Mouse (Mus musculus) left cerebral cortex, adult 2 months (tissue): ENCODE measurements around the gene Tmem161a. TPM values are rescaled to one million over a fixed set of nuclear protein-coding genes. Genes with fewer than 3 reads are reported as not detected.
A peak's percentile ranks its signal among the peaks of the same experiment; 100 is the strongest.

Source experiments
- DNase-seq, 2 experiments: peaks; one replicate each; pipeline ENCODE4 v3.0.0; 2021 to 2022; ENCODE audit warnings: low spot score in 2 of 2, mixed read lengths in 1 of 2; ENCODE audit errors: extremely low spot score in 1 of 2
- H3K27ac ChIP-seq: fragments of 200-600 bp; 2 replicates; pipeline ENCODE4 v1.8.1; 2022
- H3K4me3 ChIP-seq: fragments of 200-600 bp; 2 replicates; pipeline ENCODE4 v1.8.1; 2022
- CTCF ChIP-seq: fragments of 200-600 bp; IDR thresholded peaks from 2 replicates; pipeline ENCODE4 v1.8.1; 2022; ENCODE audit warnings: antibody characterized with exemption, mild to moderate bottlenecking, moderate library complexity
- intact Hi-C: fragments of 180-260 bp; cut with DNase I; formaldehyde crosslinking; loops from one replicate; pipeline ENCODE4 v1.15.1; 2025
- total RNA-seq, 2 experiments: library from RNA; stranded (reverse); gene quantifications; 2 replicates each; pipeline ENCODE4 v1.2.3; 2021

Tmem161a gene
- total RNA-seq, 2 experiments from 2014 or later: 46.1 to 52.1 TPM

GRCm38 (mm10) chr8:70139026-70139857, 32.9 kb upstream of the Tmem161a start, which contains the start of the genes Rfxank, Borcs8 and Mef2b:
Gene Rfxank, minus strand, starts transcription at chr8:70139154.
Gene Borcs8, plus strand, starts transcription at chr8:70139499.
Gene Mef2b, plus strand, starts transcription at chr8:70139711.
- TF ChIP-seq CTCF: no peak; the same call in 1 of the 2 replicates
- H3K27ac ChIP-seq: peak within 1 kb of the TSS; percentile 89
- peak within 1 kb of the TSS; percentile 82 for H3K4me3 ChIP-seq
- intact Hi-C loops: no loop called here
- peak; percentile 95 to 98 for DNase-seq

- DNase-seq: no peak
- Histone ChIP-seq H3K27ac (peak overlapping the region; percentile 89), H3K4me3 (peak overlapping the region; percentile 82)
- intact Hi-C loops: no loop called here
- TF ChIP-seq CTCF: no peak; the same call in 1 of the 2 replicates
Measured at GRCm38 (mm10) chr8:70139981-70140380, 32.2 kb upstream of the Tmem161a start.

GRCm38 (mm10) chr8:70147678-70148607, 24.2 kb upstream of the Tmem161a start:
- no peak for DNase-seq
- intact Hi-C loops: no loop called here
- H3K4me3 ChIP-seq: no peak overlapping the region
- no peak for TF ChIP-seq CTCF
- no peak overlapping the region for H3K27ac ChIP-seq

GRCm38 (mm10) chr8:70150158-70150557, 22.0 kb upstream of the Tmem161a start:
- intact Hi-C loops: no loop called here
- TF ChIP-seq CTCF: no peak
- no peak for DNase-seq
- no peak overlapping the region for H3K4me3 ChIP-seq
- no peak overlapping the region for H3K27ac ChIP-seq

- DNase-seq: peak; percentile 36 to 43
- intact Hi-C loops: no loop called here
- H3K4me3 ChIP-seq: no peak overlapping the region
- TF ChIP-seq CTCF: no peak
- no peak overlapping the region for H3K27ac ChIP-seq
Measured at GRCm38 (mm10) chr8:70152537-70153257, 19.5 kb upstream of the Tmem161a start.

GRCm38 (mm10) chr8:70157240-70157800, 14.8 kb upstream of the Tmem161a start:
- TF ChIP-seq CTCF: no peak
- intact Hi-C loops: no loop called here
- DNase-seq: no peak
- H3K27ac ChIP-seq: no peak overlapping the region
- H3K4me3 ChIP-seq: no peak overlapping the region

- no peak for TF ChIP-seq CTCF
- DNase-seq: peak; percentile 64 to 69
- peak overlapping the region; percentile 55 for H3K4me3 ChIP-seq
- peak overlapping the region; percentile 36; the same call in 1 of the 2 replicates for H3K27ac ChIP-seq
- intact Hi-C loops: no loop called here
Measured at GRCm38 (mm10) chr8:70158069-70158853, 13.9 kb upstream of the Tmem161a start.

GRCm38 (mm10) chr8:70159211-70159610, 12.9 kb upstream of the Tmem161a start:
- TF ChIP-seq CTCF: no peak
- no peak for DNase-seq
- intact Hi-C loops: no loop called here
- Histone ChIP-seq H3K27ac (no peak overlapping the region), H3K4me3 (no peak overlapping the region)

- intact Hi-C loops: no loop called here
- DNase-seq: no peak
- Histone ChIP-seq H3K27ac (no peak overlapping the region), H3K4me3 (no peak overlapping the region)
- TF ChIP-seq CTCF: no peak
Measured at GRCm38 (mm10) chr8:70160015-70160414, 12.1 kb upstream of the Tmem161a start.

- intact Hi-C loops: no loop called here
Measured at GRCm38 (mm10) chr8:70163316-70163715, 8.8 kb upstream of the Tmem161a start.

More at GRCm38 (mm10) chr8:70163316-70163715, 8.8 kb upstream of the Tmem161a start:
- TF ChIP-seq CTCF: no peak
- Histone ChIP-seq H3K27ac (no peak overlapping the region), H3K4me3 (no peak overlapping the region)
- DNase-seq: no peak
